Mouse (Mus musculus) olfactory bulb, adult 2 months (tissue): Measurements from ENCODE around the gene Dnajc4.

Experiments used
- CTCF ChIP-seq: fragments of 200-500 bp; IDR thresholded peaks from 2 replicates; pipeline ENCODE4 v1.5.1; 2012; ENCODE audit warnings: low read depth, mild to moderate bottlenecking, low read length, moderate library complexity; ENCODE audit not compliant: insufficient read depth
- POLR2A ChIP-seq: fragments of 200-500 bp; IDR thresholded peaks from 2 replicates; pipeline ENCODE4 v1.6.1; 2012; ENCODE audit warnings: mild to moderate bottlenecking, low read depth, low read length, moderate library complexity; ENCODE audit not compliant: insufficient read depth

DNA sequence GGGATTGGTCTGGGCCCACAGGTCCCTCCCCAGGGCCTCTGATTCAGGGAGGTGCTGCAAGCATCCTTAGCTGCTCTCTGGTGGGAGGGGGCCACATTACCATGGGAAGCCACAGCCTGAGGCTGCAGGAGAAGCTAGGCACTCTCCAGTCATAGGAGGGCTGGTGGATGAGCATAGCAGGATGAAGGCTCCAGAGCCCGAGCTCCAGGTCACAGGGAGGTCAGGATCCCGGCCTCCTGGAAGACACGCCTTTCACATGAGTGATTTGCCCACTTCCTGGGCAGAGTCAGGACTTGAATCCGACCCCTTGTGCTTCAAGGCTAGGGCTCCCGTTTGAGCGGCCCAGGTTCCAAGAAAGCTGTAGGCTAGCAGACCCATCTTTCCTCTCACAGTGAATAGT, 20.7 kb downstream of the Dnajc4 start:
- TF ChIP-seq CTCF (no peak), POLR2A (no peak)
